Mouse (Mus musculus) embryonic facial prominence, embryonic 12.5 days (tissue): ENCODE data around the gene Zfp978. TPM values are rescaled to one million over a fixed set of nuclear protein-coding genes. Genes with fewer than 3 reads are reported as not detected.
"Not testable (repeated sequence)": the region's sequence is repeated elsewhere in the genome, so short reads cannot be mapped to it uniquely, and the experiment has no call there.

Source experiments
- ATAC-seq: fragments of 200-750 bp; cut with Nextera tagmentation; 2 replicates; pipeline ENCODE4 v1.8.0; 2017; ENCODE audit not compliant: insufficient number of reproducible peaks, insufficient read depth, low FRiP score, low TSS enrichment
- H3K27ac ChIP-seq: fragments of 300-500 bp; sonication (generic); 2 replicates; pipeline ENCODE4 v1.5.1; 2016; ENCODE audit warnings: mild to moderate bottlenecking
- H3K27me3 ChIP-seq: fragments of 300-500 bp; sonication (generic); 2 replicates; pipeline ENCODE4 v1.6.1; 2016; ENCODE audit warnings: mild to moderate bottlenecking, moderate library complexity
- H3K36me3 ChIP-seq: fragments of 300-500 bp; sonication (generic); 2 replicates; pipeline ENCODE4 v1.6.1; 2016; ENCODE audit warnings: mild to moderate bottlenecking
- H3K4me1 ChIP-seq: fragments of 300-500 bp; sonication (generic); 2 replicates; pipeline ENCODE4 v1.6.1; 2016
- H3K4me2 ChIP-seq: fragments of 300-500 bp; sonication (generic); replicated peaks from 2 replicates; pipeline ENCODE4 v1.6.1; 2016; ENCODE audit warnings: mild to moderate bottlenecking, moderate library complexity
- H3K4me3 ChIP-seq: fragments of 300-500 bp; sonication (generic); 2 replicates; pipeline ENCODE4 v1.5.1; 2016; ENCODE audit warnings: mild to moderate bottlenecking
- H3K9ac ChIP-seq: fragments of 300-500 bp; sonication (generic); 2 replicates; pipeline ENCODE4 v1.6.1; 2016; ENCODE audit warnings: mild to moderate bottlenecking, moderate library complexity
- H3K9me3 ChIP-seq: fragments of 300-500 bp; sonication (generic); 2 replicates; pipeline ENCODE4 v1.6.1; 2016; ENCODE audit warnings: mild to moderate bottlenecking, moderate library complexity
- WGBS: fragments of 180-500 bp; shearing (Covaris S2); methylation state at CpG from one replicate; pipeline ENCODE4 v1.1.7; 2016; 5-methylcytosine and 5-hydroxymethylcytosine counted together
- polyA plus RNA-seq: library from polyadenylated mRNA; unstranded; fragments of >200 nt; fragmentation: Nextera tagmentation; extraction: Ambion mirVana; gene quantifications from 2 replicates; pipeline ENCODE4 v1.2.1, GENCODE M21; 2016

The Zfp978 gene
- not detected in 2 replicates for polyA plus RNA-seq

GRCm38 (mm10) chr4:147361003-147361402 is at the start of gene Zfp978:
Gene Zfp978 (plus strand): TSS chr4:147361303.
- H3K9me3 ChIP-seq, H3K4me3 ChIP-seq, H3K27me3 ChIP-seq, ATAC-seq, H3K27ac ChIP-seq, H3K36me3 ChIP-seq, H3K4me1 ChIP-seq, H3K4me2 ChIP-seq, H3K9ac ChIP-seq: not testable (repeated sequence)
- no CpG with 5 or more reads among the region's 6 CpGs for WGBS

DNA sequence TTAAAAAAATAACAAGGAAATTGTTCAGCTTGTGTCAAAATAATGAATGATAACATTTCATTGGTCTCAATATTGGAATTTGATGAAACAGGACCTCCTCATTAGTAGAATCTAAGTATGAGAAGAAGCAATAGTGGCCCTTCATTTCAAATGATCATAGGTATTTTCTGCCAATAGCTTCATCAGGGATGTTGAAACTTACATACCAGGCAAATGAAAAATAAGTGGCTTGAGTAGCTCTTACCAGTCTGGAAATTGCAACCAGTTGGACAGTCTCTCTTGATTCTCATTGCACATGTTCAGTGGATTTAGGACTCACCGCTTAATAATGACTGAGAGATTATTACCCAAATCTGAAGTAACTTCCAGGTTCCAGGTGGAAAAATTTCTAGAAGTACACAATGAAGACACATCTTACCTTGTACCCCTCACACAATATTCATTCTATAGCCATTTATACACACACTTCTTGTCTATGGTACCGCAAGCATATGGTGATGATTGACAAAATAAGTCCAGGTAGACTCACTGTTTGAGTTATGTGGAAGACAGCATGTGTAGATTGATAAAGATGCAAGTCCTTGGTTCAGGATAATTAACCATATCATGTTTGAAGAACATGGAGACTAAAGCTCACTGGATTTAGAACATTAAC is 25.9 kb upstream of the Zfp978 start:
- peaks cover 51% of the 10 kb centered on the region for H3K9me3 ChIP-seq
- WGBS: 88% methylated on average over 2 of the region's 2 CpGs
- not testable (repeated sequence) for H3K4me3 ChIP-seq

DNA sequence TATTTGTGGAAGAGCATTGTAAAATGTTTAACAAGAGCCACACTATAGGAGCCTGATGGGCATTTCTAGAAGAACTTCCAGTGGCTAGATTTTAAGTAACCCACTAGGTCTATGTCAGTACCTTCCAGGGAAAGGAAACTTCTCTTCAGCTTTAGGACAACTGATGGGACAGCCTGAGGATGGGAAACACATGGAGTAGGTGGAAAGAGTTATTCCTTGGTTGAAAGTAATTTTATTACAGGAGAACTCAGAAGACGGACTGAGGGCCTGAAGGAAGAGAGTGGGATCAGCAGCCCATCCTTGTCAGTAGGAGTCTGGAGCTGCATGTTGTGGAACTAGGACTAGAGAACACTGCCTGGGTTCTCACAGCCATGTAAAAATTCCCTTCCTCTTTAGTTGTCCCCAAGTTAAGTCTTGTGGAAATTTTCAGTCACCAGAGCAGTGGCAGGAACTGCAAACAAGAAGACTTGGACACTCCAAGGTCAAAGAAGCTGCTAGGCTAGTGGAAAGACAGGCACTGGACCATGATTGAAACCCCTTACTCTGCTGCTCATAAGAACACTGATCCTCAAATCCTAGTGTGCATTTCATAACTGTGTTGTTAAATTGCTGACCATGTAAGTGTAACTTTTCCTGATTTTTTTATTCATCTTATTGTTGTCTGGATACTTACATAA is 25.3 kb upstream of the Zfp978 start:
- H3K27me3 ChIP-seq, H3K27ac ChIP-seq, H3K4me1 ChIP-seq, H3K4me3 ChIP-seq, H3K9ac ChIP-seq, H3K36me3 ChIP-seq, H3K4me2 ChIP-seq: not testable (repeated sequence)
- H3K9me3 ChIP-seq: peaks cover 54% of the 10 kb centered on the region
- WGBS: 31% methylated on average over 1 of the region's 1 CpGs
- peak; percentile 70 for ATAC-seq

More for the DNA sequence above, 25.9 kb upstream of the Zfp978 start:
- H3K9ac ChIP-seq, H3K36me3 ChIP-seq, H3K27ac ChIP-seq, H3K4me1 ChIP-seq, H3K27me3 ChIP-seq, H3K4me2 ChIP-seq: not testable (repeated sequence)
- ATAC-seq: peak; percentile 58

- WGBS: 65% methylated on average over 6 of the region's 6 CpGs
- not testable (repeated sequence) for H3K4me1 ChIP-seq, H3K9ac ChIP-seq, H3K36me3 ChIP-seq, H3K27ac ChIP-seq, H3K27me3 ChIP-seq, H3K4me3 ChIP-seq, H3K4me2 ChIP-seq
- H3K9me3 ChIP-seq: peaks cover 56% of the 10 kb centered on the region
- ATAC-seq: peak; percentile 79
Observed at GRCm38 (mm10) chr4:147336368-147337195, 24.5 kb upstream of the Zfp978 start.

DNA sequence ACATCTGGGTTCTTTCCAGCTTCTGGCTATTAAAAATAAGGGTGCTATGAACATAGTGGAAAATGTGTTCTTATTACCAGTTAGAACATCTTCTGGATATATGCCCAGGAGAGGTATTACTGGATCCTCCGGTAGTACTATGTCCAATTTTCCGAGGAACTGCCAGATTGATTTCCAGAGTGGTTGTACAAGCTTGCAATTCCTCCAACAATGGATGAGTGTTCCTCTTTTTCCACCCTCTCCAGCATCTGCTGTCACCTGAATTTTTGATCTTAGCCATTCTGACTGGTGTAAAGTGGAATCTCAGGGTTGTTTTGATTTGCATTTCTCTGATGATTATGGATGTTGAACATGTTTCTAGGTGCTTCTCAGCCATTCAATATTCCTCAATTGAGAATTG is 23.6 kb upstream of the Zfp978 start:
- H3K9ac ChIP-seq, H3K27me3 ChIP-seq, H3K4me3 ChIP-seq, H3K4me1 ChIP-seq, H3K4me2 ChIP-seq, H3K36me3 ChIP-seq, H3K27ac ChIP-seq, ATAC-seq: not testable (repeated sequence)
- WGBS: 85% methylated on average over 2 of the region's 2 CpGs
- H3K9me3 ChIP-seq: peaks cover 56% of the 10 kb centered on the region

DNA sequence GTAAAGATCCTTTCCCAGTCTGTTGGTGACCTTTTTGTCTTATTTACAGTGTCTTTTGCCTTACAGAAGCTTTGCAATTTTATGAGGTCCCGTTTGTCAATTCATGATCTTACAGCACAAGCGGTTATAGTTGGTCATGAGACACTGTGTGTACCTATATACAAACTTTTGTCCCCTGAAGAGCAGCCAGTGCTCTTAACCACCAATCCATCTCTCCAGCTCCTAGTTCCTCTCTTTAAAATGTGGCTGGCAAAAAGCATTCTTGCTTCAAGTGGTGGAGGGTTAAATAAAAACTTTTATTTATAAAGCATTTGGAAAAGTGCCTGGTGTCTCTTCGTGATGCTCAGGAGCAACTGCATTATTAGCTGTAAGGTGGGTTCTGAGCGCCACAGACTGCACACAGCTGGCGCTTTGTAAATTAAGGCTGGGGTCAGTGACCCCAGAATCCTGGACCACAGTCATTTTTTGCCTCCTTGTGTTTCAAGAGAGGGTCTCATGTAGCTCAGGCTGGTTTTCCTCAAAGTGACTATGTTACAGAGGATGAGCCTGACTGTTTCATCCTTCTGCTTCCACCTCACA is 23.0 kb upstream of the Zfp978 start:
- Histone ChIP-seq H3K27ac (no peak overlapping the region), H3K9ac (no peak overlapping the region), H3K36me3 (0 out of 2 replicates have a peak, but pooled peaks cover 4% of the 10 kb centered on the region), H3K4me1 (no peaks in the 10 kb centered on the region), H3K4me2 (no peak overlapping the region), H3K9me3 (peaks cover 62% of the 10 kb centered on the region), H3K4me3 (no peak overlapping the region), H3K27me3 (no peaks in the 10 kb centered on the region)
- WGBS: 74% methylated on average over 5 of the region's 5 CpGs
- ATAC-seq: no peak

GRCm38 (mm10) chr4:147338706-147339105 is 22.4 kb upstream of the Zfp978 start:
- not testable (repeated sequence) for H3K27ac ChIP-seq, ATAC-seq, H3K9ac ChIP-seq, H3K36me3 ChIP-seq, H3K4me1 ChIP-seq, H3K4me3 ChIP-seq, H3K4me2 ChIP-seq, H3K27me3 ChIP-seq
- H3K9me3 ChIP-seq: peaks cover 68% of the 10 kb centered on the region
- WGBS: 79% methylated on average over 3 of the region's 3 CpGs

DNA sequence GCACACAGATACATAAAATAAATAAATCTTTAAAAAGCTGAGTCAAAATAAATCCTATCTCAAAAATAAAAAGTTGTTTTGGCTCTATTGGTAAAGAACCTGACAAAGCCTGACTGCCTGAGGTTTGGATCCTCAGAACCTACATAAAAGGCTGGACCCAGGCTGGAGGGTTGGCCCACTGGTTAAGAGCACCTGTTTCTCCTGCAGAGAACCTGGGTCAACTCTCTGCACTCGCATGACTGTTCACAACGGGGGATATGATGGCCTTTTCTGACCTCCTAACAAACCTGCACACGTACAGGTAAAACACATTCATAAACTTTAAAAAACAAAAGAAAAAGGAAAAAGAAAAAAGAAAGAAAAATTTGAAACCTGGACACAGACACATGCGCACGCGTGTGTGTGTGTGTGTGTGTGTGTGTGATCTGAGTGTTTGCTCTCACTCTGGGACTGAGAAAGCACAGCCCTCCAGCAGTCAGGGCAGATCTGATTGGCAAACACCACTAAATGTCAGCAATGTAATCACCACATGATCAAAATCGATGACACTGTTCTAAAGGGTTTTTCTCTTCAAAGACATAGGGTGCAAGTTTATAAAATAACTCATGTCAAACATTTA is 21.4 kb upstream of the Zfp978 start:
- 70% methylated on average over 7 of the region's 7 CpGs for WGBS
- H3K4me1 ChIP-seq, H3K4me3 ChIP-seq, ATAC-seq, H3K36me3 ChIP-seq, H3K9ac ChIP-seq, H3K27ac ChIP-seq, H3K4me2 ChIP-seq, H3K27me3 ChIP-seq: not testable (repeated sequence)
- peaks cover 65% of the 10 kb centered on the region for H3K9me3 ChIP-seq

GRCm38 (mm10) chr4:147340236-147340635 is 20.9 kb upstream of the Zfp978 start:
- H3K4me1 ChIP-seq, H3K4me2 ChIP-seq, H3K27me3 ChIP-seq, H3K4me3 ChIP-seq, ATAC-seq, H3K9ac ChIP-seq, H3K36me3 ChIP-seq, H3K27ac ChIP-seq: not testable (repeated sequence)
- WGBS: 65% methylated on average over 3 of the region's 3 CpGs
- H3K9me3 ChIP-seq: peaks cover 62% of the 10 kb centered on the region

GRCm38 (mm10) chr4:147340876-147341275 is 20.2 kb upstream of the Zfp978 start:
- not testable (repeated sequence) for H3K36me3 ChIP-seq, H3K9ac ChIP-seq, H3K27ac ChIP-seq, H3K27me3 ChIP-seq, H3K4me3 ChIP-seq, H3K4me2 ChIP-seq, H3K4me1 ChIP-seq, ATAC-seq
- peaks cover 55% of the 10 kb centered on the region for H3K9me3 ChIP-seq
- 82% methylated on average over 3 of the region's 3 CpGs for WGBS
